9 mouse cellular contexts compared by ENCODE assay signal in the genomic region with DNA sequence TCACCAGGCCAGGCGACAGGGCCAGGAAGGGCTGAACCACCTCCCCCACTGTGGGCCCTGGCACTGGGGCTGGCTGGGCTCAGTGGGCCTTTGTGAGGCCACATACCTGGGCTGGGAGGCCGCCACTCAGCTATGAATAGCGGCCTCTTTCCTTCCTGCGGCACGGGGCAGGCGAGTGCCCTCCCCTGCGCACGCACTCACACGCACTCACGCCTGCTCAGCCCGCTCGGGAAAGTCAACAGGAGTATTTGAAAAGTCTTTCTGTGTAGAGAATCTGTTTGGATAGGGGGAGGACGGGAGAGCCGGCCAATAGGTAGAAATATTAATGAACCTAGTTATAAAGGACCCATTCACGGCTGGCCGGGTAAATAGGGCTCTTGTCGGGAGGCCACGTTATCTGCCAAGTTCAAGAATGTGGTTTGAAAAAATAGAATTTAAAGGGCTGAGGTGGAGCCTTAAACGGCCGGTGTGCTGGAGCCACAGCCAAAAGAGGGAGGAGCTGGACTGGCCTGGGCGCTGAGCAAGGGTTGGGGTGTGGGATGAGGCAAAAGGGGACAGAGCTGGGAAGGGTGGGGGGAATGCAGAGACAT. TPM values are rescaled to one million over a fixed set of nuclear protein-coding genes. Genes with fewer than 3 reads are reported as not detected.
DNase-seq lines count a peak whose midpoint lies in the region; ATAC-seq and TF ChIP-seq lines count a peak whose summit lies in the region.
"Had no signal": no experiment of that assay in that cellular context is flagged by ENCODE, and none has a peak within 500 bp of the region (broad histone marks: within the 10 kb centered on the region; RNA-seq: fewer than 3 reads in every experiment).

No protein-coding gene starts in this region.

- no peak overlapping the region for H3K27ac ChIP-seq in hindbrain, embryonic 16.5 days (ENCODE audit: low read depth, low read length)
- H3K27ac ChIP-seq in liver, embryonic 16.5 days (ENCODE audit: low read length): peak overlapping the region; percentile 56
- no peak overlapping the region for H3K27ac ChIP-seq in neural tube, embryonic 14.5 days (ENCODE audit: low read depth, low read length)
- H3K27ac ChIP-seq in thymus, adult 2 months (ENCODE audit: control insufficient read depth, insufficient read depth, low read length): no peak overlapping the region

- H3K9me3 ChIP-seq in hindbrain, embryonic 16.5 days (ENCODE audit: control insufficient read depth, low read length): no peaks in the 10 kb centered on the region
- H3K9me3 ChIP-seq in liver, embryonic 16.5 days (replicated peaks; ENCODE audit: control insufficient read depth, low read length): no peaks in the 10 kb centered on the region
- H3K9me3 ChIP-seq in neural tube, embryonic 14.5 days (ENCODE audit: control insufficient read depth, low read length): no peaks in the 10 kb centered on the region
- H3K9me3 ChIP-seq: megakaryocyte, embryonic 14.5 days had no signal

- H3K9ac ChIP-seq in hindbrain, embryonic 16.5 days (ENCODE audit: low read depth, low read length): no peak overlapping the region
- no peak overlapping the region for H3K9ac ChIP-seq in liver, embryonic 16.5 days (ENCODE audit: low read depth, low read length)
- no peak overlapping the region for H3K9ac ChIP-seq in neural tube, embryonic 14.5 days (replicated peaks; ENCODE audit: low read depth, low read length)

- no peak for TF ChIP-seq POLR2A in thymus, adult 2 months (IDR thresholded peaks at IDR 0.05; ENCODE audit: control insufficient read depth, extremely low read depth, insufficient read depth, low read length, poor library complexity)

- no peak for TF ChIP-seq CTCF in thymus, adult 2 months (IDR thresholded peaks at IDR 0.05; ENCODE audit: borderline replicate concordance, control insufficient read depth, extremely low read depth, insufficient read depth, low read length, poor library complexity)

- 36% methylated on average over 21 of the region's 21 CpGs for WGBS in hindbrain, embryonic 16.5 days
- WGBS in liver, embryonic 16.5 days (ENCODE audit: insufficient replicate concordance): 52% methylated on average over 21 of the region's 21 CpGs
- WGBS in neural tube, embryonic 14.5 days: 50% methylated on average over 21 of the region's 21 CpGs
- WGBS in thymus, adult 2 months: 42% methylated on average over 21 of the region's 21 CpGs

- H3K36me3 ChIP-seq in hindbrain, embryonic 16.5 days (ENCODE audit: control insufficient read depth, insufficient read depth, low read length): no peaks in the 10 kb centered on the region
- no peaks in the 10 kb centered on the region for H3K36me3 ChIP-seq in liver, embryonic 16.5 days (ENCODE audit: control insufficient read depth, insufficient read depth)
- H3K36me3 ChIP-seq in neural tube, embryonic 14.5 days (ENCODE audit: control insufficient read depth, insufficient read depth, low read length): no peaks in the 10 kb centered on the region
- H3K36me3 ChIP-seq in thymus, adult 2 months (ENCODE audit: control insufficient read depth, insufficient read depth, low read length): no peaks in the 10 kb centered on the region

- ATAC-seq in hindbrain, embryonic 16.5 days: peak; percentile 72
- ATAC-seq in liver, embryonic 16.5 days (ENCODE audit: low read depth): peak; percentile 86
- ATAC-seq in neural tube, embryonic 14.5 days (ENCODE audit: low read depth): 0 out of 2 replicates have a peak, but pooled peaks have one; percentile 28

- H3K4me2 ChIP-seq in hindbrain, embryonic 16.5 days (ENCODE audit: low read length): no peak overlapping the region
- H3K4me2 ChIP-seq in liver, embryonic 16.5 days (ENCODE audit: low read depth, low read length): peak overlapping the region; percentile 27; the same call in 1 of the 2 replicates
- no peak overlapping the region for H3K4me2 ChIP-seq in neural tube, embryonic 14.5 days (ENCODE audit: low read depth, low read length)

- H3K27me3 ChIP-seq in hindbrain, embryonic 16.5 days (replicated peaks; ENCODE audit: control insufficient read depth, insufficient read depth, low read length): 0 out of 2 replicates have a peak, but pooled peaks cover 2% of the 10 kb centered on the region
- no peaks in the 10 kb centered on the region for H3K27me3 ChIP-seq in liver, embryonic 16.5 days (ENCODE audit: control insufficient read depth, insufficient read depth, low read depth, low read length)
- H3K27me3 ChIP-seq in neural tube, embryonic 14.5 days (ENCODE audit: control insufficient read depth, insufficient read depth, low read length): no peaks in the 10 kb centered on the region
- H3K27me3 ChIP-seq in thymus, adult 2 months (ENCODE audit: control insufficient read depth, insufficient read depth, low read length): no peaks in the 10 kb centered on the region

- no peak overlapping the region for H3K4me3 ChIP-seq in hindbrain, embryonic 16.5 days (ENCODE audit: low read length)
- no peak overlapping the region for H3K4me3 ChIP-seq in liver, embryonic 16.5 days (ENCODE audit: low read depth, low read length)
- no peak overlapping the region for H3K4me3 ChIP-seq in neural tube, embryonic 14.5 days (ENCODE audit: low read depth, low read length)
- no peak overlapping the region for H3K4me3 ChIP-seq in thymus, adult 2 months (ENCODE audit: control insufficient read depth, insufficient read depth, low read length)
- H3K4me3 ChIP-seq: megakaryocyte, embryonic 14.5 days had no signal

- peak; percentile 17 to 24 for DNase-seq in layer of hippocampus, postnatal 10 days (ENCODE audit: low spot score in 2 of 2)
- DNase-seq in layer of hippocampus, adult 18-20 months (ENCODE audit: low spot score in 2 of 2): no peak
- DNase-seq in thymus, postnatal 36 days: no peak
- no peak for DNase-seq in thymus, adult 2 months
- no peak for DNase-seq in spleen, postnatal 4 days (ENCODE audit: low spot score in 2 of 2)

- no peaks in the 10 kb centered on the region for H3K4me1 ChIP-seq in hindbrain, embryonic 16.5 days (ENCODE audit: control insufficient read depth, insufficient read depth, low read depth, low read length)
- H3K4me1 ChIP-seq in liver, embryonic 16.5 days (ENCODE audit: control insufficient read depth, low read depth, low read length): no peaks in the 10 kb centered on the region
- H3K4me1 ChIP-seq in neural tube, embryonic 14.5 days (ENCODE audit: control insufficient read depth, insufficient read depth, low read length): no peaks in the 10 kb centered on the region
- 0 out of 2 replicates have a peak, but pooled peaks cover 3% of the 10 kb centered on the region for H3K4me1 ChIP-seq in thymus, adult 2 months (replicated peaks; ENCODE audit: control insufficient read depth, insufficient read depth, low read length)

RNA-seq across cellular contexts. Expression of gene Kif12, which starts 14.4 kb away (rescaled TPM):
- not detected for total RNA-seq in layer of hippocampus, postnatal 10 days (2021)
- total RNA-seq in layer of hippocampus, adult 18-20 months (2021): not detected
- polyA plus RNA-seq in hindbrain, embryonic 16.5 days (2015; fragmentation: Nextera tagmentation; extraction: Ambion mirVana): not detected in 2 replicates
- polyA plus RNA-seq in liver, embryonic 16.5 days (2015; fragmentation: Nextera tagmentation; extraction: Ambion mirVana): 4.8 and 5.3 TPM in 2 replicates
- 0.13 TPM in 1 of 2 replicates, not detected in the other for polyA plus RNA-seq in neural tube, embryonic 14.5 days (2014; fragmentation: Nextera tagmentation; extraction: Ambion mirVana)
- 0.92 and 1.00 TPM in 2 replicates for polyA plus RNA-seq in thymus, adult 2 months (2012; rRNA removed)

RNA-seq across cellular contexts. Expression of gene Col27a1, which starts 27.4 kb away (rescaled TPM):
- 1 to 10 TPM; 3.1 to 3.9 TPM for total RNA-seq in layer of hippocampus, postnatal 10 days (2021)
- total RNA-seq in layer of hippocampus, adult 18-20 months (2021): 1 to 10 TPM; 4.0 to 4.5 TPM
- polyA plus RNA-seq in hindbrain, embryonic 16.5 days (2015; fragmentation: Nextera tagmentation; extraction: Ambion mirVana): 2.7 and 3.1 TPM in 2 replicates
- polyA plus RNA-seq in liver, embryonic 16.5 days (2015; fragmentation: Nextera tagmentation; extraction: Ambion mirVana): 1.6 and 2.1 TPM in 2 replicates
- polyA plus RNA-seq in neural tube, embryonic 14.5 days (2014; fragmentation: Nextera tagmentation; extraction: Ambion mirVana): 1.2 and 3.1 TPM in 2 replicates
- polyA plus RNA-seq in thymus, adult 2 months (2012; rRNA removed): 14.1 and 15.5 TPM in 2 replicates

RNA-seq across cellular contexts. Expression of gene Ambp, which starts 31.8 kb away (rescaled TPM):
- not detected for total RNA-seq in layer of hippocampus, postnatal 10 days (2021)
- total RNA-seq in layer of hippocampus, adult 18-20 months (2021): not detected
- polyA plus RNA-seq in hindbrain, embryonic 16.5 days (2015; fragmentation: Nextera tagmentation; extraction: Ambion mirVana): 0.29 TPM in 1 of 2 replicates, not detected in the other
- 1,608 and 1,736 TPM in 2 replicates for polyA plus RNA-seq in liver, embryonic 16.5 days (2015; fragmentation: Nextera tagmentation; extraction: Ambion mirVana)
- 0.59 and 0.63 TPM in 2 replicates for polyA plus RNA-seq in neural tube, embryonic 14.5 days (2014; fragmentation: Nextera tagmentation; extraction: Ambion mirVana)
- 0.27 and 2.9 TPM in 2 replicates for polyA plus RNA-seq in thymus, adult 2 months (2012; rRNA removed)

Comparison
In these comparisons a context has a peak if more than half of its experiments do, and no peak if none do; other contexts are left out.
1. DNase-seq: peak in layer of hippocampus, postnatal 10 days (2 of 2); none in layer of hippocampus, adult 18-20 months (0 of 2), thymus, postnatal 36 days (0 of 2), thymus, adult 2 months (single experiment) and spleen, postnatal 4 days (0 of 2).
2. ATAC-seq: peak in every context shown above with its lines; median percentile 86 in liver, embryonic 16.5 days; 72 in hindbrain, embryonic 16.5 days; 28 in neural tube, embryonic 14.5 days.
3. RNA of gene Ambp, which starts 31.8 kb away (polyA plus RNA-seq): 1,608 to 1,736 TPM in liver, embryonic 16.5 days; 0.59 to 0.63 TPM in neural tube, embryonic 14.5 days, 0.27 to 2.9 TPM in thymus, adult 2 months and 0.29 TPM in hindbrain, embryonic 16.5 days; every median in the first group is over 100 times any median in the second.